Mouse (Mus musculus): ENCODE results near the gene Tgif1.

DNA sequence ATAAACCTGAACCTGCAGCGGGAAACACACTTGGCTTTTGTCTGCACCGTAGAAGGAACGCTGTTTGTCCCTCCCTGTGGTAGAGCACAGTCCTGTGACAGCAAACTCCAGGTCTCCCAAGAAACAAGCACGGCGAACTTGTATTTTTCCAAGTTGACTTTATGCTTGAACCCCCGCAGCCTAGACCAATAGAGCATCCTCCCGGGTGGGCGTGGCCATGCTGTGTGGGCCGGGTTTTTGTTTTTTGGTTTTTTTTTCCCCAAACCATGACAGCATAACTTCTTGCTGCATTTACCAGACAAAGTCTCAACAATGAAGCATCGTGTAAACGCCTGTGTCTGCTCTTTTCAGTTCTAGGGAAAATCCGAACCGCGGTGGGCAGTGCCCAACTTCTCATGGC lies 44.5 kb downstream of the Tgif1 start:
- TF ChIP-seq CTCF (IDR thresholded peaks at IDR 0.05; ENCODE audit: low read depth, low read length), result no peak
- no peak for TF ChIP-seq TAL1 (conservative IDR thresholded peaks at IDR 0.05; ENCODE audit: low read depth, low read length)

Data from G1E (cell line).